Mouse (Mus musculus) mammary gland, adult 2 months (tissue): ENCODE measurements around the gene Olfr1157. TPM values are rescaled to one million over a fixed set of nuclear protein-coding genes. Genes with fewer than 3 reads are reported as not detected.

ENCODE experiments used
- polyA plus RNA-seq: library from polyadenylated mRNA; depleted of rRNA; stranded (reverse); fragments of >200 nt; gene quantifications from 2 replicates; pipeline ENCODE4 v1.2.3, GENCODE M21; 2012; ENCODE audit warnings: low replicate concordance; rRNA removed

Gene Olfr1157
- not detected in 2 replicates for polyA plus RNA-seq

GRCm38 (mm10) chr2:87968199-87968598, at the start of gene Olfr1157:
Gene Olfr1157, minus strand, starts transcription at chr2:87968299.

DNA sequence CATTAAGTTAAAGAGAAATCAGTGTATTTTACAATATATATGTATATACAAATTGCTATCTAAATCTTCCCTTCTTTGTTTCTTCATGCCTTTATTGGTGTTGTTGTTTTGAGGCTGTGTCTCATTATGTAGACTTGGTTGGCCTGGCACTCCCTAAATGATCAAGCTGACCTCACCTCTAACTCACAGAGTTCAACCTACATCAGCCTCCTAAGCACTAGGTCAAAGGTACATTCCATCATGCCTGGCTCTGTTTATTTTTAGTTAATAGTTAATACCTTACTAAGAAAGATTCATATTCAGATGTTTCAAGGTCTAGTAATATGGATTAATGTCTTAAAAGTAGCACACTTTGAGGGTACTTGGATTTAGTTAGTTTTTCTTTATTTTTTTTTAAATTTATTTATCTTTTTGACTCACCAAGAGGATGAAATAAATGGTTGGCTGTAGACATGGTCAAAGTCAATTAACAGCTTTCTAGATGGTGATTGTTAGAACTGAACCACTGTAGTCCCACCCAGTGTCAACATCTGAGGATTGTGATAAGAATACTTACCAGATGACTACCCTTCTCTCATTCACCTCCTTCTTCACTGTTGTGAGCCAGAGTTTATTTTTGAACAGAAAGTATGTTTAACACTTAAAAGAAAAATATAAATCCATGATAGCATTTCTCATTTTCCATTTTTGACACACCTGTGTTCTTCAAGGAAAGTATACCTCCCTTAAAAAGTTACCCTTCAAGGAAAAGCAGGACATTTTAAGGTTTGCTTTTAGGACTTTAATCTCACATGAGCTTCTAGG, 39.6 kb upstream of the Olfr1157 start, which contains the start of gene Olfr1160:
TSS of gene Olfr1160 (minus strand) at position 754 of the 804 bp plus-strand sequence.

DNA sequence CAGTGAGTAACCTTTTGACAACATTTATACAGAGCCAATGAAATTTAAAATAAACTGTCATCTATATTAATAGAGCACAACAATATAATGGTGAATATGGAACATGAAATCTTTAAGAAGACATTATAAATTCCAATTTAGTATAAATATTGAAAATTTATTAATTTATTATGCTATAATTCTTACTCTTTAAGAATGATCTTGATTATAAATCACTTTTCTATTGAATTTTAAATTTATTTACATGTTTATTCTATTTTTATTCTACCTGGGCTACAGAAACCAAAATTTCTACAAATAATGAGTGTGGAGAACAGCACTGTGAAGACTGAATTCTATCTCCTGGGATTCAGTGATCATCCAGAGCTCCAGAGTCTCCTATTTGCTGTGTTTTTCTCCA, 21.7 kb upstream of the Olfr1157 start, which contains the start of gene Olfr1158:
TSS of gene Olfr1158 (plus strand) at position 301 of the 400 bp plus-strand sequence.

DNA sequence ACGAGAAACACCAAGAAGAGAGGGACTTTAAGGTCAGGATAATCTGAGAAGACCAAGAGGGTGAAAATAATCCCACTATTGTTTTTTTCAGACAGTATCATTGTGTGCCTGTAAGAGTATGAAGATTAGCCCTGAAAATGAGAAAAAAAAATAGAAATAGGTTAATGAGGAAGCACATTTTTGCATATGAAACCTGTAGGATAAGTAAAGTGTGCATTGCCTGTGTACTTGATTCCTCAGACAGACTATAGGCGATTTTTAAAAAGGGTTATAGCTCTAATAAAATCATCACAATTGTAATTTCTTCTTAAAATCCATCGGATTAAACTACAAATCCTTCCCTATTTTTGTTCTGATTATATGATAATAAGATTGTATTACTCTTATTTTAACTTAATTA, 6.5 kb upstream of the Olfr1157 start, which contains the start of gene Olfr74:
TSS of gene Olfr74 (minus strand) at position 101 of the 400 bp plus-strand sequence.

GRCm38 (mm10) chr2:87953000-87953399, 15.1 kb downstream of the Olfr1157 start, which contains the start of gene Olfr1156:
Gene Olfr1156, minus strand, starts transcription at chr2:87953100.

GRCm38 (mm10) chr2:87945037-87945436, 23.1 kb downstream of the Olfr1157 start, which contains the start of gene Olfr1155:
Gene Olfr1155, minus strand, starts transcription at chr2:87945137.

Other genes with a start within 250 kb of the Olfr1157 start
- not detected in 2 replicates for gene Olfr1138, start 228.3 kb downstream of the Olfr1157 start, polyA plus RNA-seq
- gene Olfr1140, start 224.5 kb downstream of the Olfr1157 start, polyA plus RNA-seq: not detected in 2 replicates
- gene Olfr1141, start 214.3 kb downstream of the Olfr1157 start, polyA plus RNA-seq: not detected in 2 replicates
- not detected in 2 replicates for gene Olfr152, start 188.8 kb downstream of the Olfr1157 start, polyA plus RNA-seq
- not detected in 2 replicates for gene Olfr1143, start 167.7 kb downstream of the Olfr1157 start, polyA plus RNA-seq
- gene Olfr1145, start 158.5 kb downstream of the Olfr1157 start, polyA plus RNA-seq: not detected in 2 replicates
- not detected in 2 replicates for gene Olfr1148, start 137.8 kb downstream of the Olfr1157 start, polyA plus RNA-seq
- not detected in 2 replicates for gene Olfr1150-ps1, start 124.3 kb downstream of the Olfr1157 start, polyA plus RNA-seq
- gene Olfr1151, start 112.4 kb downstream of the Olfr1157 start, polyA plus RNA-seq: not detected in 2 replicates
- not detected in 2 replicates for gene Olfr1152, start 101.8 kb downstream of the Olfr1157 start, polyA plus RNA-seq
- not detected in 2 replicates for gene Olfr1153, start 73.3 kb downstream of the Olfr1157 start, polyA plus RNA-seq
- gene Olfr1154, start 63.1 kb downstream of the Olfr1157 start, polyA plus RNA-seq: not detected in 2 replicates
- not detected in 2 replicates for gene Olfr1155, start 23.2 kb downstream of the Olfr1157 start, polyA plus RNA-seq
- not detected in 2 replicates for gene Olfr1156, start 15.2 kb downstream of the Olfr1157 start, polyA plus RNA-seq
- gene Olfr74, start 6.4 kb upstream of the Olfr1157 start, polyA plus RNA-seq: not detected in 2 replicates
- not detected in 2 replicates for gene Olfr1158, start 21.8 kb upstream of the Olfr1157 start, polyA plus RNA-seq
- not detected in 2 replicates for gene Olfr1160, start 40.0 kb upstream of the Olfr1157 start, polyA plus RNA-seq
- not detected in 2 replicates for gene Olfr1161, start 54.5 kb upstream of the Olfr1157 start, polyA plus RNA-seq
- not detected in 2 replicates for gene Olfr73, start 69.4 kb upstream of the Olfr1157 start, polyA plus RNA-seq
- not detected in 2 replicates for gene Olfr1162, start 82.8 kb upstream of the Olfr1157 start, polyA plus RNA-seq
- not detected in 2 replicates for gene Olfr1163, start 103.5 kb upstream of the Olfr1157 start, polyA plus RNA-seq
- not detected in 2 replicates for gene Olfr1164, start 125.7 kb upstream of the Olfr1157 start, polyA plus RNA-seq
- not detected in 2 replicates for gene Olfr1166, start 160.0 kb upstream of the Olfr1157 start, polyA plus RNA-seq
- gene Olfr1167, start 186.9 kb upstream of the Olfr1157 start, polyA plus RNA-seq: not detected in 2 replicates
- gene Olfr1168, start 213.6 kb upstream of the Olfr1157 start, polyA plus RNA-seq: not detected in 2 replicates